ENCODE assay signal across 20 mouse cellular contexts in genomic region chr1:45873250-45873649, GRCm38 (mm10). TPM values are rescaled to one million over a fixed set of nuclear protein-coding genes. Genes with fewer than 3 reads are reported as not detected.
A peak's percentile ranks its signal among the peaks of the same experiment; 100 is the strongest.
DNase-seq lines count a peak whose midpoint lies in the region; ATAC-seq and TF ChIP-seq lines count a peak whose summit lies in the region.
"Had no signal": no experiment of that assay in that cellular context is flagged by ENCODE, and none has a peak within 500 bp of the region (broad histone marks: within the 10 kb centered on the region; RNA-seq: fewer than 3 reads in every experiment).

No protein-coding gene starts in this region.

- no peak overlapping the region for H3K27ac ChIP-seq in ES-E14 (ENCODE audit: insufficient read depth, low read depth, low read length, poor library complexity, severe bottlenecking)
- peak overlapping the region; percentile 72 for H3K27ac ChIP-seq in liver, embryonic 15.5 days (replicated peaks)
- no peak overlapping the region for H3K27ac ChIP-seq in midbrain, embryonic 10.5 days (replicated peaks)
- H3K27ac ChIP-seq in lung, postnatal 0 days (ENCODE audit: low read length), result no peak overlapping the region
- H3K27ac ChIP-seq: forebrain, embryonic 15.5 days; hindbrain, embryonic 15.5 days; left cerebral cortex, adult 2 months; neural tube, embryonic 12.5 days had no signal

- no peak overlapping the region for H3K4me3 ChIP-seq in ES-E14 (ENCODE audit: insufficient read depth in 1 of 2, low read depth in 1 of 2, low read length in 2 of 2, poor library complexity in 1 of 2, severe bottlenecking in 1 of 2)
- no peak overlapping the region for H3K4me3 ChIP-seq in liver, embryonic 15.5 days (replicated peaks)
- H3K4me3 ChIP-seq in midbrain, embryonic 10.5 days, result no peak overlapping the region
- no peak overlapping the region for H3K4me3 ChIP-seq in lung, postnatal 0 days (ENCODE audit: low read depth, low read length)
- H3K4me3 ChIP-seq: forebrain, embryonic 15.5 days; hindbrain, embryonic 15.5 days; left cerebral cortex, adult 2 months; neural tube, embryonic 12.5 days had no signal

- no peaks in the 10 kb centered on the region for H3K9me3 ChIP-seq in ES-E14 (ENCODE audit: control insufficient read depth, insufficient read depth, low read depth, low read length)
- no peaks in the 10 kb centered on the region for H3K9me3 ChIP-seq in liver, embryonic 15.5 days (replicated peaks)
- H3K9me3 ChIP-seq in midbrain, embryonic 10.5 days (replicated peaks), result no peaks in the 10 kb centered on the region
- H3K9me3 ChIP-seq in lung, postnatal 0 days (ENCODE audit: low read length), result no peaks in the 10 kb centered on the region
- H3K9me3 ChIP-seq: forebrain, embryonic 15.5 days; hindbrain, embryonic 15.5 days; neural tube, embryonic 12.5 days had no signal

- H3K27me3 ChIP-seq in liver, embryonic 15.5 days, result no peaks in the 10 kb centered on the region
- no peaks in the 10 kb centered on the region for H3K27me3 ChIP-seq in midbrain, embryonic 10.5 days (ENCODE audit: low read depth, poor library complexity, severe bottlenecking)
- peaks cover 5% of the 10 kb centered on the region; the same call in 1 of the 2 replicates for H3K27me3 ChIP-seq in lung, postnatal 0 days (replicated peaks; ENCODE audit: insufficient read depth, low read length)
- H3K27me3 ChIP-seq: forebrain, embryonic 15.5 days; hindbrain, embryonic 15.5 days; neural tube, embryonic 12.5 days had no signal

- TF ChIP-seq CTCF in lung, postnatal 0 days (IDR thresholded peaks at IDR 0.05), result no peak

- in situ Hi-C loops in ES-E14 (cut with MboI; ENCODE audit: low sequenced_read_pairs in 2 of 2, unreplicated experiment in 2 of 2), result loop anchor here in 1 of 2 experiments (25.0 kb wide), 1 partner anchor 139 kb away; no protein-coding TSS in a partner anchor

- peak overlapping the region; percentile 16 for H3K4me2 ChIP-seq in liver, embryonic 15.5 days
- no peak overlapping the region for H3K4me2 ChIP-seq in lung, postnatal 0 days (replicated peaks; ENCODE audit: low read depth, low read length)
- H3K4me2 ChIP-seq: forebrain, embryonic 15.5 days; hindbrain, embryonic 15.5 days; neural tube, embryonic 12.5 days had no signal

- peak; percentile 40 for DNase-seq in 3T3-L1 (ENCODE audit: low read depth, low spot score)
- DNase-seq in ES-E14 (ENCODE audit: low read depth, low spot score), result no peak
- peak; percentile 78 for DNase-seq in c-Kit-positive CD71-positive TER-119-positive erythroid progenitor cells, embryonic 14.5 days (ENCODE audit: low spot score)
- DNase-seq in midbrain, embryonic 10.5 days (ENCODE audit: low spot score), result no peak
- DNase-seq in gastrocnemius, postnatal 36 days, result no peak
- no peak for DNase-seq in lung, postnatal 0 days (ENCODE audit: low spot score)
- DNase-seq: adrenal gland, postnatal 25 days; kidney, adult 2 months; kidney, postnatal 4 days; thymus, postnatal 4 days had no signal

- ATAC-seq in liver, embryonic 15.5 days (ENCODE audit: insufficient read depth), result peak; percentile 73
- no peak for ATAC-seq in lung, postnatal 0 days
- ATAC-seq: forebrain, embryonic 15.5 days; midbrain, embryonic 16.5 days had no signal

- 24% methylated on average over 2 of the region's 2 CpGs for WGBS in liver, embryonic 15.5 days (ENCODE audit: insufficient replicate concordance)
- WGBS in midbrain, embryonic 10.5 days, result 88% methylated on average over 2 of the region's 2 CpGs
- 65% methylated on average over 2 of the region's 2 CpGs for WGBS in lung, postnatal 0 days

- peaks cover 2 to 3% of the 10 kb centered on the region in 2 experiments; a peak in 2 of 4 replicates for H3K4me1 ChIP-seq in ES-E14 (ENCODE audit: control insufficient read depth in 2 of 2, insufficient read depth in 2 of 2, low read length in 2 of 2, poor library complexity in 1 of 2)
- peaks cover 41% of the 10 kb centered on the region for H3K4me1 ChIP-seq in liver, embryonic 15.5 days (replicated peaks)
- no peaks in the 10 kb centered on the region for H3K4me1 ChIP-seq in midbrain, embryonic 10.5 days
- H3K4me1 ChIP-seq in lung, postnatal 0 days (ENCODE audit: insufficient read depth, low read depth, low read length), result no peaks in the 10 kb centered on the region
- H3K4me1 ChIP-seq: forebrain, embryonic 15.5 days; hindbrain, embryonic 15.5 days; neural tube, embryonic 12.5 days had no signal

- TF ChIP-seq EP300 in lung, postnatal 0 days (IDR thresholded peaks at IDR 0.05), result no peak

- H3K36me3 ChIP-seq in ES-E14 (ENCODE audit: control insufficient read depth, insufficient read depth, low read length, poor library complexity, severe bottlenecking), result no peaks in the 10 kb centered on the region
- H3K36me3 ChIP-seq in liver, embryonic 15.5 days (replicated peaks), result no peaks in the 10 kb centered on the region
- H3K36me3 ChIP-seq in midbrain, embryonic 10.5 days, result no peaks in the 10 kb centered on the region
- no peaks in the 10 kb centered on the region for H3K36me3 ChIP-seq in lung, postnatal 0 days (ENCODE audit: insufficient read depth, low read length)
- H3K36me3 ChIP-seq: forebrain, embryonic 15.5 days; hindbrain, embryonic 15.5 days; neural tube, embryonic 12.5 days had no signal

- no peak overlapping the region for H3K9ac ChIP-seq in ES-E14 (ENCODE audit: insufficient read depth, low read depth, low read length, poor library complexity, severe bottlenecking)
- no peak overlapping the region for H3K9ac ChIP-seq in liver, embryonic 15.5 days
- H3K9ac ChIP-seq in lung, postnatal 0 days (replicated peaks; ENCODE audit: low read depth), result no peak overlapping the region
- H3K9ac ChIP-seq: forebrain, embryonic 15.5 days; hindbrain, embryonic 15.5 days; neural tube, embryonic 12.5 days had no signal

- intact Hi-C loops in gastrocnemius, postnatal 36 days (cut with DNase I), result no loop called here

TF ChIP-seq in ES-E14, 5 proteins besides CTCF, POLR2A, EP300 and RAD21:
- TF ChIP-seq MAFK (IDR thresholded peaks at IDR 0.05; ENCODE audit: insufficient read depth, low read depth, low read length), result peak; percentile 84
- no peak for TF ChIP-seq ZC3H11A (IDR thresholded peaks at IDR 0.05; ENCODE audit: borderline replicate concordance, low read depth, low read length)

RNA-seq across cellular contexts. Expression of gene Gm5269, which starts 16.8 kb away (rescaled TPM):
- total RNA-seq in ES-E14 (2012; rRNA removed), result not detected in 2 replicates
- polyA plus RNA-seq in liver, embryonic 15.5 days (2015; fragmentation: Nextera tagmentation; extraction: Ambion mirVana), result not detected in 2 replicates
- polyA plus RNA-seq in midbrain, embryonic 10.5 days (2016; fragmentation: Nextera tagmentation; extraction: Ambion mirVana), result not detected in 2 replicates
- total RNA-seq in gastrocnemius, postnatal 36 days (2021), result not detected
- not detected in 2 replicates for polyA plus RNA-seq in lung, postnatal 0 days (2015; fragmentation: Nextera tagmentation; extraction: Ambion mirVana)
- total RNA-seq: adrenal gland, postnatal 25 days; gastrocnemius, adult 8-10 months; left cerebral cortex, adult 2 months had no signal
- polyA plus RNA-seq: embryonic facial prominence, embryonic 14.5 days; forebrain, embryonic 15.5 days; heart, embryonic 16.5 days; hindbrain, embryonic 15.5 days; kidney, adult 2 months; limb, embryonic 14.5 days; midbrain, embryonic 16.5 days; neural tube, embryonic 12.5 days had no signal

RNA-seq across cellular contexts. Expression of gene Slc40a1, which starts 53.1 kb away (rescaled TPM):
- 1.9 and 3.1 TPM in 2 replicates for total RNA-seq in ES-E14 (2012; rRNA removed)
- polyA plus RNA-seq in liver, embryonic 15.5 days (2015; fragmentation: Nextera tagmentation; extraction: Ambion mirVana), result 144 and 158 TPM in 2 replicates
- 9.0 and 17.2 TPM in 2 replicates for polyA plus RNA-seq in midbrain, embryonic 10.5 days (2016; fragmentation: Nextera tagmentation; extraction: Ambion mirVana)
- total RNA-seq in gastrocnemius, postnatal 36 days (2021), result 10 to 100 TPM; 14.9 to 17.2 TPM
- polyA plus RNA-seq in lung, postnatal 0 days (2015; fragmentation: Nextera tagmentation; extraction: Ambion mirVana), result 20.4 and 23.1 TPM in 2 replicates

Comparison
In these comparisons a context has a peak if more than half of its experiments do, and no peak if none do; other contexts are left out.
1. DNase-seq: peak in 3T3-L1 (single experiment) and c-Kit-positive CD71-positive TER-119-positive erythroid progenitor cells, embryonic 14.5 days (single experiment); none in ES-E14 (single experiment), midbrain, embryonic 10.5 days (single experiment), gastrocnemius, postnatal 36 days (0 of 2) and lung, postnatal 0 days (single experiment).